Mouse (Mus musculus) stomach, postnatal 0 days (tissue): ENCODE results near the gene Ppm1d.

ENCODE experiments used
- CTCF ChIP-seq: IDR thresholded peaks from 2 replicates; pipeline ENCODE4 v1.5.1; 2016; ENCODE audit warnings: antibody characterized with exemption, low read depth, mild to moderate bottlenecking, moderate library complexity
- EP300 ChIP-seq: optimal IDR thresholded peaks from 2 replicates; pipeline ENCODE3; 2016; ENCODE audit warnings: antibody characterized with exemption

GRCm38 (mm10) chr11:85334778-85335177, 23.7 kb downstream of the Ppm1d start:
- TF ChIP-seq CTCF (peak; percentile 75), EP300 (no peak)
